Mouse (Mus musculus): ENCODE measurements around the gene Polk. TPM values are rescaled to one million over a fixed set of nuclear protein-coding genes. Genes with fewer than 3 reads are reported as not detected.

Polk gene
- 3.5 and 3.6 TPM in 2 replicates for polyA plus RNA-seq (2015; fragmentation: Nextera tagmentation; extraction: Ambion mirVana)

DNA sequence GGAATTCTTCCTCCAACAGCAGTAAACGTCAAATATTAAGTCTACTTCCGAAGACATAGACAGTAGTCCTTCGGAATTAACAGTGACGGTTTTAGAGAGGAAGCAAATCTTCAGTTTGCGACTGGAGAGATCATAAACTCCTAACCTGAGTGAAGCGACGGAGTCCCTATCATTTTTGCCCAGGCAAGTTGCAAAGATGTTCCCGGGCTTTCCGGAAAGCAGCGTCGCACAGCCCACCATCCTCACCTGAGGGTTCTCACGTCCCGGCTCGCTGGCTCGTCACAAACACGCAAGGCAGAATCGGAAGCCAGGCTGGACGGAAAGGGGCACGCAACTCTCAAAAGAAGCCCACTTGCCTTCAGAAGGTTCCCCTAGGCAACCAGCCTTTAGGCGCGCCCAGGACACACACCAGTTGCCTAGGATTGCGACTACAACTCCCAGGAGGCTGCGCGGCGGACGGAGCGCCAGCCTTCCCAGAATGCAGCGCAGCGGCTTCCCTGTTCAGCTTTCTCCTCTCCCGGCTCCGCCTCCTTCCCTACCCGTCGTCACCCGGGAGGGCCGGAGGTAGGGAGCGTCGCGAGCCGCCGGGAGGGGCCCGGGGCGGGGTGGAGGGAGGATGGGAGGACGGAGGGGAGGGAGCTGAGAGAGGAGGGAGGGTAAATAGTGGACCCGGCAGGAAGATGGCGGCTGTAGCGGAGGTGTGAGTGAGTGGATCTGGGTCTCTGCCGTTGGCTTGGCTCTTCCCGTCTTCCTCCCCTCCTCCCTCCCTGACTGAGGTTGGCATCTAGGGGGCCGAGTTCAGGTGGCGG lies at the start of gene Polk, which contains the start of gene Col4a3bp:
Gene Polk, minus strand, starts transcription at position 499 of the 809 bp plus-strand sequence.
Gene Col4a3bp, plus strand, starts transcription at position 538 of the 809 bp plus-strand sequence.
- Histone ChIP-seq H3K27me3 (no peaks in the 10 kb centered on the region), H3K9ac (peak within 1 kb of the TSS; percentile 94), H3K4me3 (replicated peaks) (peak within 1 kb of the TSS; percentile 87), H3K36me3 (replicated peaks) (no peaks in the 10 kb centered on the region), H3K9me3 (replicated peaks) (no peaks in the 10 kb centered on the region), H3K27ac (replicated peaks) (peak within 1 kb of the TSS; percentile 91), H3K4me2 (peak within 1 kb of the TSS; percentile 76), H3K4me1 (replicated peaks) (peaks cover 34% of the 10 kb centered on the region)
- peak; percentile 99 for ATAC-seq (ENCODE audit: insufficient read depth)
- under 1% methylated on average over 42 of the region's 50 CpGs for WGBS (ENCODE audit: insufficient replicate concordance)

GRCm38 (mm10) chr13:96588642-96589041 lies 46.3 kb upstream of the Polk start:
- Histone ChIP-seq H3K27ac (replicated peaks) (no peak overlapping the region), H3K4me2 (no peak overlapping the region), H3K9ac (no peak overlapping the region), H3K4me3 (replicated peaks) (no peak overlapping the region), H3K4me1 (replicated peaks) (peaks cover 24% of the 10 kb centered on the region; the same call in 1 of the 2 replicates), H3K9me3 (replicated peaks) (no peaks in the 10 kb centered on the region), H3K36me3 (replicated peaks) (0 out of 2 replicates have a peak, but pooled peaks cover 4% of the 10 kb centered on the region), H3K27me3 (no peaks in the 10 kb centered on the region)
- no peak for ATAC-seq (ENCODE audit: insufficient read depth)
- 69% methylated on average over 1 of the region's 1 CpGs for WGBS (ENCODE audit: insufficient replicate concordance)

DNA sequence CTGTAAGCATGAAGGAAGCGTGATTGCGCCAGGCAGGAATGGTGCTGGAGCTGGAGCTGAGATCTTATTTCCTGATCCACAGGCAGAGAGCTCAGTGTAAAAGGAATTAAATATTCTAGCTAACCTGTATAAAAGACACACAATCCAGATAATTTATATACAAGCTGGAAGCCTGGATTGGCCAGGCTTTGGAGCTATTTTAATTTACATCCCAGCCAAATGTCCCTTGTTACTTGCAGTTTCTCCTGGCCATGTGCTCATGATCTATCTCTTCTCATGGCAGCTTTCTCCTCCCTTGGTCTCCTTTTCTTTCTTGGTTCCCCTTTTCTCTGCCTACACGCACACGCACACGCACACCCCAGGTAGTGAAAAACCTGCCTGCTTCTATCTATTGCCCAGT lies 44.2 kb upstream of the Polk start:
- Histone ChIP-seq H3K9ac (no peak overlapping the region), H3K4me1 (replicated peaks) (peaks cover 24% of the 10 kb centered on the region; the same call in 1 of the 2 replicates), H3K27me3 (no peaks in the 10 kb centered on the region), H3K4me3 (replicated peaks) (no peak overlapping the region), H3K4me2 (no peak overlapping the region), H3K36me3 (replicated peaks) (0 out of 2 replicates have a peak, but pooled peaks cover 4% of the 10 kb centered on the region), H3K27ac (replicated peaks) (no peak overlapping the region), H3K9me3 (replicated peaks) (no peaks in the 10 kb centered on the region)
- no peak for ATAC-seq (ENCODE audit: insufficient read depth)
- WGBS (ENCODE audit: insufficient replicate concordance), result 87% methylated on average over 5 of the region's 5 CpGs

DNA sequence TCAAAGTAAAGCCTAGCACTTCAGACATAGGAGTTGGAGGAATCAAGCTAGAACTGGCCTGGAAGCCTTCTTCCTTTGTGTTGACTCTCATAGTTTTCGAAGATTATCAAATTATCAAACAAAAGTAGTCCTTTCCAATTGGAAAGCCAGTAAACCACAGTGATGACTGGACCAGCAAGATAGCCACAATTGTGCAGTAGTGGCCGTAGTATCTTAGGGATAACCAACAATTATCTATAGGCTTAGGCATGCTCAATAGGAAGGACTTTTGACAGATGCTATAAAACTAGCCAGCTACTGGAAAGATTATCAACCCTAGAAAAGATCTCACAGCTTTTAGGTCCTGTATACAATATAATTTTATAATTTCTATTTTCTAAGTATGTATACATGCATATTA lies 41.8 kb upstream of the Polk start:
- H3K27me3 ChIP-seq, result no peaks in the 10 kb centered on the region
- WGBS (ENCODE audit: insufficient replicate concordance), result 28% methylated on average over 2 of the region's 2 CpGs
- H3K4me2 ChIP-seq, result no peak overlapping the region
- no peak overlapping the region for H3K27ac ChIP-seq (replicated peaks)
- H3K9me3 ChIP-seq (replicated peaks), result no peaks in the 10 kb centered on the region
- H3K9ac ChIP-seq, result no peak overlapping the region
- H3K36me3 ChIP-seq (replicated peaks), result 0 out of 2 replicates have a peak, but pooled peaks cover 4% of the 10 kb centered on the region
- peaks cover 12% of the 10 kb centered on the region; the same call in 1 of the 2 replicates for H3K4me1 ChIP-seq (replicated peaks)
- ATAC-seq (ENCODE audit: insufficient read depth), result no peak
- H3K4me3 ChIP-seq (replicated peaks), result no peak overlapping the region

DNA sequence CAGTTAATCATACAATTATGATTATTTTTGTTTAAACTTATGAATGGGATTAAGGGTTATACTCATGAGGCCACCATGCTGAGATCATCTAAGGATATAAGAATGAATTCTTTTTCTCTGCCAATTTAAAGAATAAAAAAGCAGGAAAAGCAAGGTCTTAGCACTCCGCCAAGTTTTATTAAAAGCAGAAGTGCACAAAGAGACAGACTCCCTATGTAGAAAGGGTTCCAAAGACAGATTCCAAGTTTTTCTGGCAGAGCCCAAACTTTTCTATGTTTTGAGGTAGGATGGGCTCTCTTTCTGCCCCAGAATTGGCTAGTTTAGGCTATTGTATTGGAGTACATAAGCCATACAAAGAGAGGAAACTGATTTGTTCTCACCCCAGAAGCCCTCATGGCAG lies 37.6 kb upstream of the Polk start:
- H3K4me2 ChIP-seq, result no peak overlapping the region
- no peak overlapping the region for H3K4me3 ChIP-seq (replicated peaks)
- H3K36me3 ChIP-seq (replicated peaks), result 0 out of 2 replicates have a peak, but pooled peaks cover 3% of the 10 kb centered on the region
- 87% methylated on average over 1 of the region's 1 CpGs for WGBS (ENCODE audit: insufficient replicate concordance)
- H3K27ac ChIP-seq (replicated peaks), result no peak overlapping the region
- H3K9me3 ChIP-seq (replicated peaks), result no peaks in the 10 kb centered on the region
- no peak for ATAC-seq (ENCODE audit: insufficient read depth)
- H3K9ac ChIP-seq, result no peak overlapping the region
- H3K27me3 ChIP-seq, result no peaks in the 10 kb centered on the region
- 0 out of 2 replicates have a peak, but pooled peaks cover 6% of the 10 kb centered on the region for H3K4me1 ChIP-seq (replicated peaks)

DNA sequence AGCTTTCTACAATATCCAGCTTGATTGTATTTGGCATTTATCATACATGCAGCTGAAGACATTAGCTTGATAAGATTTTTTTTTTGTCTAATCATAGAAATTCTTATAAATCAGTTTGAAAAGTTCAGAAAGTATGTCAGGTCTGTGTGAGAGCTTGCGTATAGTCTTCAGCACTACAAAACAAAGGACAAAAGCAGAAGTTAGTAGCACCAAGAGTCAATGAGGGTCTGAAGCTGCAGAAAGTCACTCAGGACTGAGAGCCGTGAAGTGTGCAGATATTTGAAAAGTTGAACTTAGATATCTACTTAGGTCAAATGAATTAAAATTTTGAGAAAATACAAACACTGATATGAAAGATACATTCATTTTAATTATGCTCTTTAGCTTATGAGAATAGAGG lies 36.7 kb upstream of the Polk start:
- Histone ChIP-seq H3K9ac (no peak overlapping the region), H3K27me3 (no peaks in the 10 kb centered on the region), H3K4me2 (no peak overlapping the region), H3K27ac (replicated peaks) (no peak overlapping the region), H3K4me1 (replicated peaks) (0 out of 2 replicates have a peak, but pooled peaks cover 5% of the 10 kb centered on the region), H3K4me3 (replicated peaks) (no peak overlapping the region), H3K36me3 (replicated peaks) (0 out of 2 replicates have a peak, but pooled peaks cover 3% of the 10 kb centered on the region), H3K9me3 (replicated peaks) (no peaks in the 10 kb centered on the region)
- ATAC-seq (ENCODE audit: insufficient read depth), result no peak
- 54% methylated on average over 2 of the region's 2 CpGs for WGBS (ENCODE audit: insufficient replicate concordance)

DNA sequence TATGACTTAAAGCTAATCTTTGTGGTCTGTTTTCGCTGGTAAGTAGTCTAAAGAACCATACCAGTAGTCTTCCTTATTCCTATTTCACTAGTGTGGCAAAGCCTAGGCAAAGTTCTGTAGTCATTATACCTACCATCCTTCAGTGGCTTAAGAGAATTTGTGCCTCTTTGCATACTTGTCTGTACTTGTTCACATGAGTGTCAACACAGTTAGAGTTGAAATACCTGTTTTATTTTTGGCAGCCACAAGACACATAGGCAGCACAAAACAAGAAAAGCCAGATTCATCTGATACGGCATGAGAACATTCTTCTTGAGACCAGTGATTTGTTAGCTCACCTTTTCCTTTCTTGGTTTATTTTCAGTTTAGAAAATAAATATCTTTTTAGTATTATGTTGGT lies 31.8 kb upstream of the Polk start:
- WGBS (ENCODE audit: insufficient replicate concordance), result 86% methylated on average over 2 of the region's 2 CpGs
- no peaks in the 10 kb centered on the region for H3K9me3 ChIP-seq (replicated peaks)

DNA sequence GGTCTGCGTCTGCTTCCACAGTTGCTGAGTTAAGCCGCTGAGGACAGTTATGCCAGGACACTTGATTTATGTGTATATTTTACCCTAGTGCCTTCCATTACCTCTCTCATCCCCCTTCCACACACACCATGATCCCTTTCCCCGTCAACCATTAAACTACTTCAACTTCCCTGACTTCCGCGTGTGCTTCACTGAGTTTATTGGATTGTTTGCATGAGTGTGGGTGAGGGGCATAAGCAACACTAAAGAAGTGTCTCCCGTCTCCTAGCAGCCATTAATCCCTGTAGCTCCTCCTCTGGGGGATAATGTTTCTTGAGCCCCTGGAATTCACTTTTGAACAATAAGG lies 28.6 kb upstream of the Polk start:
- Histone ChIP-seq H3K36me3 (replicated peaks) (peaks cover 13% of the 10 kb centered on the region; the same call in 1 of the 2 replicates), H3K9me3 (replicated peaks) (no peaks in the 10 kb centered on the region), H3K9ac (no peak overlapping the region), H3K4me3 (replicated peaks) (no peak overlapping the region), H3K4me1 (replicated peaks) (peaks cover 14% of the 10 kb centered on the region), H3K27ac (replicated peaks) (peak overlapping the region; percentile 61), H3K4me2 (0 out of 2 replicates have a peak overlapping the region, but pooled peaks have one; percentile 11), H3K27me3 (no peaks in the 10 kb centered on the region)
- 72% methylated on average over 6 of the region's 6 CpGs for WGBS (ENCODE audit: insufficient replicate concordance)
- no peak; the same call in 1 of the 2 replicates for ATAC-seq (ENCODE audit: insufficient read depth)

More for the DNA sequence above, 31.8 kb upstream of the Polk start:
- no peaks in the 10 kb centered on the region for H3K27me3 ChIP-seq
- H3K9ac ChIP-seq, result no peak overlapping the region
- H3K4me2 ChIP-seq, result no peak overlapping the region
- H3K27ac ChIP-seq (replicated peaks), result no peak overlapping the region
- no peak overlapping the region for H3K4me3 ChIP-seq (replicated peaks)
- peaks cover 1% of the 10 kb centered on the region; the same call in 1 of the 2 replicates for H3K4me1 ChIP-seq (replicated peaks)
- peaks cover 13% of the 10 kb centered on the region; the same call in 1 of the 2 replicates for H3K36me3 ChIP-seq (replicated peaks)
- ATAC-seq (ENCODE audit: insufficient read depth), result no peak

GRCm38 (mm10) chr13:96570313-96571015 lies 28.1 kb upstream of the Polk start:
- peaks cover 14% of the 10 kb centered on the region for H3K4me1 ChIP-seq (replicated peaks)
- H3K9ac ChIP-seq, result no peak overlapping the region
- 73% methylated on average over 10 of the region's 10 CpGs for WGBS (ENCODE audit: insufficient replicate concordance)
- H3K27me3 ChIP-seq, result no peaks in the 10 kb centered on the region
- peaks cover 10% of the 10 kb centered on the region; the same call in 1 of the 2 replicates for H3K36me3 ChIP-seq (replicated peaks)
- H3K27ac ChIP-seq (replicated peaks), result peak overlapping the region; percentile 64
- 0 out of 2 replicates have a peak overlapping the region, but pooled peaks have one; percentile 20 for H3K4me2 ChIP-seq
- no peak overlapping the region for H3K4me3 ChIP-seq (replicated peaks)
- peak; percentile 91 for ATAC-seq (ENCODE audit: insufficient read depth)
- H3K9me3 ChIP-seq (replicated peaks), result no peaks in the 10 kb centered on the region

DNA sequence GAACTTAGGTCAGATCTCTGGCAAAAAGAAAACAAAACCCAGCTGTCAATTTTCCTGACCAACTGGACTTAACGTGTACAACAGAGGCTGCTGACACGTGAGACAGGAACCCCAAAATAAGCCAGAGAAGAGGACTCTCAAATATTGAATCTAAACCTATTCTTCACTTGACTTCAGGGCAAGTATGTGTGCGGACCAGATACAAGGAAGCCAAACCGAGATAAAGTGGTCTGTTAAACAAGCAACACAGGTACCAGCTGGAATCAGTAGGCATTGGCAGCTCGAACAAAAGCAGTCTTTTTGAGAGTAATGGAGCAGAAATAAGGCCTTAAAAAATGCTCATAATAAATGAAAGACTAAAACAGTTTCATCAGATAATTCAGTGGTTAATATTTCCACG lies 25.6 kb upstream of the Polk start:
- H3K4me2 ChIP-seq, result no peak overlapping the region
- no peak overlapping the region for H3K9ac ChIP-seq
- H3K4me3 ChIP-seq (replicated peaks), result no peak overlapping the region
- no peak for ATAC-seq (ENCODE audit: insufficient read depth)
- H3K27ac ChIP-seq (replicated peaks), result no peak overlapping the region
- no peaks in the 10 kb centered on the region for H3K9me3 ChIP-seq (replicated peaks)
- peaks cover 14% of the 10 kb centered on the region for H3K4me1 ChIP-seq (replicated peaks)
- H3K27me3 ChIP-seq, result no peaks in the 10 kb centered on the region
- WGBS (ENCODE audit: insufficient replicate concordance), result 43% methylated on average over 6 of the region's 6 CpGs
- H3K36me3 ChIP-seq (replicated peaks), result peaks cover 6% of the 10 kb centered on the region; the same call in 1 of the 2 replicates

GRCm38 (mm10) chr13:96555099-96555498 lies 12.7 kb upstream of the Polk start:
- Histone ChIP-seq H3K36me3 (replicated peaks) (peaks cover 4% of the 10 kb centered on the region; the same call in 1 of the 2 replicates), H3K4me3 (replicated peaks) (no peak overlapping the region), H3K9ac (no peak overlapping the region), H3K27me3 (no peaks in the 10 kb centered on the region), H3K4me2 (no peak overlapping the region), H3K9me3 (replicated peaks) (no peaks in the 10 kb centered on the region), H3K27ac (replicated peaks) (no peak overlapping the region), H3K4me1 (replicated peaks) (no peaks in the 10 kb centered on the region)
- ATAC-seq (ENCODE audit: insufficient read depth), result no peak
- WGBS (ENCODE audit: insufficient replicate concordance), result 86% methylated on average over 3 of the region's 3 CpGs

All from liver, embryonic 15.5 days (tissue).